Mouse (Mus musculus) layer of hippocampus, postnatal 14 days (tissue): Measurements from ENCODE around the gene 1500009L16Rik. TPM values are rescaled to one million over a fixed set of nuclear protein-coding genes. Genes with fewer than 3 reads are reported as not detected.
A peak's percentile ranks its signal among the peaks of the same experiment; 100 is the strongest.

Experiments
- DNase-seq, 2 experiments: peaks; one replicate each; pipeline ENCODE4 v3.0.0; 2021 to 2022; ENCODE audit warnings: low spot score in 2 of 2, mixed read lengths in 1 of 2
- long read RNA-seq, 2 experiments: library from polyadenylated mRNA; stranded (forward); transcript quantifications; one replicate each; pipeline ENCODE4 v2.0.0; 2021
- total RNA-seq, 2 experiments: library from RNA; stranded (reverse); gene quantifications; 2 replicates each; pipeline ENCODE4 v1.2.3; 2021

1500009L16Rik gene
- 10 to 100 TPM; 22.7 to 25.6 TPM for total RNA-seq
- long read RNA-seq, experiment 1, transcript 1500009L16Rik-201 (6 exons, 1,194 nt), result major isoform, 9 of 11 reads
- long read RNA-seq, experiment 1, partial matches to known transcripts, result 0 of 11 reads
- long read RNA-seq, experiment 1, other reads (novel, unspliced or antisense), result 2 of 11 reads
- long read RNA-seq, experiment 2, transcript 1500009L16Rik-201 (6 exons, 1,194 nt), result major isoform, 23 of 26 reads
- long read RNA-seq, experiment 2, partial matches to known transcripts, result 0 of 26 reads
- long read RNA-seq, experiment 2, other reads (novel, unspliced or antisense), result 3 of 26 reads

DNA sequence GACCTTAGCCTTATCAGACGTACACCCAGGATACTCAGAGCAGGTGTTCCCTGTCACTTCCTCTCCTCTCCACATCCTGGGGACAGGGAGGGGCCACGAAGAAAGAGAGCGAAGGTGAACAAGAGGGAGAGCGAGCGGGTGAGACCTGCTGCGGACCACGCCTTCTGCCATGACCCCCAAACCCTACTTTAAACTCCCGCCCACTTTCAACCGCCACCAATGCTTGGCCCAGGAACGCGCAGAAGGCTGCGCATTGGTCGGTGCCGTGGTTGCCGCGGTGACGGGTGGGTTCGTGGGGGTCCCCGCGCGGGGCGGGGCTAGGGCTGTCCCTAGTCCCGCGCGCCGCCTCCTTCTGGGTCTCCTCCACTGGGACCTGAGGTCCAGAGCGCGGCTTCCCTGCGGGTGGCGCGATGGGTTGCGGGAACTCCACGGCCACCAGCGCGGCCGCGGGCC, at the start of gene 1500009L16Rik:
1500009L16Rik (plus strand) TSS at position 287 of the 453 bp plus-strand sequence.
- DNase-seq, result peak; percentile 64 to 76

DNA sequence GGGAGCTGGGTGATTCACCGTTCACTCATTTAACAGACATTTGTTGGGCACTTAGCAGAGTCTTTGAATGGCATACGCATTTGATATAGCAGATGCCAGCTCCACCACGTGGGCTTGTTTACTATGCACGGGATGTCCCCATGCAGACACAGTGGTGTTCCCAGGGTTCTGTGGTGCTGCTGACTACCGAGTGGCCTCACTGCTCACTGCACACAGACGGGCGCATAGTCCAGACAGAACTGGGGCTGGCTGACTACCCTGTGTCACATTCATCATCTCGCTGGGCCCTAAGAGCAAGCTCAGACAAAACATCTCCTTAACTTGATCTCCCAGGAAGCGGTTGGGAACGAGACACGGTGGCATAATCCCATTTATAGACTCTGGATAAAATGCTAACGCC, 41.3 kb upstream of the 1500009L16Rik start:
- peak; percentile 4 to 7 for DNase-seq

DNA sequence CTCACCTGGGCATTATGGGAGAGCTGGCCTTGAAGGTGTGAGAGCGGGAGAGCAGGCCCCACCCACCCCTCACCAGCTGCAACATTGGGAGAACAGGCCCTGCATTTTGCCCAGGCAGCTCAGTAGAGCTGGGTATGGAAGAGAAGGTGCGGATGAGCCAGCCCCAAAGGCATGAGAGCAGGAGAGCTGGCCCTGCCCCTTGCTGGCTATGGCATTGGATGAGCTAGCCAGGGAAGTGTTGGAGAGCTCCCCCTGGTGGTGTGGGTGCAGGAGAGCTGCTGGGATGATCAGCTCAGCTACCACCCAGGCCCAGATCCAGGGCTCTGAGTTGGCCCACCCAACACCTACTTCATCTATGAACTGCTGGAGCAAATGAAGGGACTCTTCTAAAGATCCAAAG, 34.5 kb upstream of the 1500009L16Rik start:
- DNase-seq, result no peak

DNA sequence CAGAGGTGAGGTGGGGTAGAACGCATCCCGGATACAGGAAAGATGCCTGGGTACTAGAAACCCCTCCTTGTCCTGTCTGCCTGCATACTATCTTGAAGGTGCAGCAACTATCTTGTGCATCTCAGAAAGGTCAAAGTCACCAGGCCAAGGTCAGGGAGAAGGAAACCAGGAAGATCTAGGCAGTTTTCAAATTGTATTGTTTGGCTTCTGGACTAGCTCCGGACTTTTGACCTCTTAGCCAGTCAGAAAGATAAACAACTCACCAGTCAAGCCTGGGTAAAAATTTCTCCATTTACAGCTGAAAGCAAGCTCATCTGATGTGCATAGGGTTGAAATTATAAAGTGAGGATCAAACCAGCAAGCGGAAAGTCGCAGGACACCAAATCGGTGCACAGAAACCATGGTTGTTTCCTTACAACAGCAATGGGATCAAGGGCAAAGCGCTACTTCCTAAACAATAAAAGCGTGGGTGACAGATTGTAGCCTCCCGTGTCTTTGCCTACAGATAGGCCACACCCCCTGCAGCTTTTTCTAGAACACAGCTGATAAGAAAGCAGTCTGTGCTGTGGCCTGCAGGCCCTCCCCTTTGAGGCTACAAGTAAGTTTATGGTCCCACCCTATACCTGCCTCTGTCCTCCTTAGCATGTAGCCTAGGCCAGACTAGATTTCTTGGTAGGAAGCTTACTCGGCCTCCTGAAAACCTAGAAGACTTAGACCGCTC, 30.3 kb upstream of the 1500009L16Rik start:
- DNase-seq, result no peak

DNA sequence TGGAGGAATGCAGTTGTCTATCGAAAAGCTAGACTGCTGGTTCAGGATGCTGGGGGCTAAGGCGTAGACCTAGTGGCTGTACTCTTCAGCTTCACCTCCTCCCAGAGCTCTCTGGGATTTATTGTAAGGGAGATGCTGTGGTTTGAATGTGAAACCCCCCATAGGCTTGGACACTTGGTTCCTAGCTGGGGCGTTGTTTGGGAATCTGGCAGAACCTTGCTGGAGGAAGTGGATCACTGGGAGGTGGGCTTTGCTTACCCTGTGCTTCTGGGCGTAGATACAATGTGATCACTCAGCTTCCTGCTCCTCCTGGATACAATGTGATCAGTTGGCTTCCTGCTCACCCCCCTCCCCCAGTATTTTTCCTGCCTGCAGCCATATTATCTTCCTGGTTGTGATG, 26.4 kb upstream of the 1500009L16Rik start:
- DNase-seq, result no peak

DNA sequence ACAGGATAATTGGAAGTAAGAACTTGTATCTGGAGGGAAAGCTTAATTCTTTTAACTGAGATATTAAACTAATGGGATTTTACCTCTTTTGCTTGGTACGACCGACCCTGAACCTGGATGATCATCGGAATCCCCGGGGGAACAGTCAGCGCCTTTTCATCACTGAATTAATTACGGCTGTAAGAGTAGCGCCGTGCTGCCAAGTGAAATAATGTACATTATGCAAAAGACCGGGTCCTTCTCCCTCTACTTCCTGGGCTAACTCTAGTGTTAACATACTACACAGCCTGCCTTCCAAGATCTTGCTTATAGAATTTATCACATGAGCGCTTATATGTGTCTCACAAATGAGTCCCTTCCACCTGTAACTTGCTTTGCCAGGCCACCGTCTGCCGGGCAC, 16.0 kb upstream of the 1500009L16Rik start:
- DNase-seq, result no peak

DNA sequence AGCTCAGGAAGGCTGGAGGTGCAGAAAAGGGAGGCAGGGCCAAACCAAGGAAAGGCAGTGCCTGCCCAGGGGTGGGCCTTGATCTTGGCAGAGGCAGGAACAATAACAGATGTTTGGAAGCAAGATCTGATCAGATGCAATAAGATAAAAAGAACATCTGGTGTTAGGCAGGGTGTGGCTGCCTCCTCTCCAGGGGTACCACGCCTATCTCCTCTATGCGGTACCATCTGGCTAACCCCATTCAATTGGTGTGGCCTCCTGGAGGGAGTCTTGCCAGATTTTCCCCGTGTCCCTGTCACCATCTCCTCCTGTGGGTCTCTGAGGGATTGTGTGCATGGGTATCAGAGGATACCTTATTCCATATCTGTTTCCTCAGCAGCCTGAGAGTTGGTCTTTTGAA, 12.7 kb upstream of the 1500009L16Rik start:
- no peak for DNase-seq

DNA sequence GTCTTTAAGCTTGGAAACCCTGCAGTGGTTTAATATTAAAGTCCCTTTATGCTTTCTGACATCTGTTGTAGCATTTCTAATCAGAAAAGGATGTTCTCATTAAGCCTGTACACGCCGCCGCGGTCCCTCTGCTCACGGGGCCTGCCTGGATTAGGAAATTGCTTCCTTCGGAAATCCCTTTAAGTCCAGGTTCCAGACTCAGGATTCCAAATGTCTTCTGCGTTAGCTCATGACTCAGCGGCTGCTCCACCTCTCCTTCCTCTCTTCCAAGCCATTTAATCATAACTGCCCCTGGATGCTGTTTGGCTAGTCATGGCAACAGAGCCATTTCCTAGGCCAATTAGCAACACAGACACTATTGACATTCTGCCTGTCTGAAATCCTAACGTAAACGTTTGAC, 10.9 kb upstream of the 1500009L16Rik start:
- DNase-seq, result no peak

DNA sequence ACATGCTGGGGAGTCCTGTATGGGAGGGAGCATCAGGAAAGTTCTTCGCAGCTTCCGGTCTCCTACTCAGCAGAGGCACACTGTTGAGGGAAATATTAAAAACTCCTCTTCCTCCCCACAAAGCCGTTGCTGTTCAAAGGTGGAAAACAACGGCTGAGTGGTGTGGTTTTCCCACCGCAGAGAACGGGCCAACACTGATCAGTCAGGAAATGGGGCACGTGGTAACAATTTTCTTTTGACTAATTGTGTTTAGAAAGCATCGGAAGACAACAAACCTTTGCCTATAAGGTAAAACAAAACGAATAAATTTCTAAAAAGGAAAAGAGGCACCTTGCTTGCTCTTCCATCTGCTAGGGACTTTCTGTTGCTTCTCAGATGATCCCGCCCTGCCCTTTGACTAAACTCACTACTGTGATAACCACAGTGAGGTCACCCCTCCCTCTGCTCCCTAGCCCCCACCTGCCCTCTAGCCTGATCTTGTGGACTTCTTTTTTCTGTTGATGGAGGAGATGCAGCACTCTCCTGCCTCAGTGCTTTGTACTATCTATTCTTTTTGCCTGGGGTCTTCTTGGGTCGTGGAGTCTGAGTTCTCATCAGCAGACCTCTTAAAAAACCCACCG, 3.7 kb upstream of the 1500009L16Rik start:
- no peak for DNase-seq

DNA sequence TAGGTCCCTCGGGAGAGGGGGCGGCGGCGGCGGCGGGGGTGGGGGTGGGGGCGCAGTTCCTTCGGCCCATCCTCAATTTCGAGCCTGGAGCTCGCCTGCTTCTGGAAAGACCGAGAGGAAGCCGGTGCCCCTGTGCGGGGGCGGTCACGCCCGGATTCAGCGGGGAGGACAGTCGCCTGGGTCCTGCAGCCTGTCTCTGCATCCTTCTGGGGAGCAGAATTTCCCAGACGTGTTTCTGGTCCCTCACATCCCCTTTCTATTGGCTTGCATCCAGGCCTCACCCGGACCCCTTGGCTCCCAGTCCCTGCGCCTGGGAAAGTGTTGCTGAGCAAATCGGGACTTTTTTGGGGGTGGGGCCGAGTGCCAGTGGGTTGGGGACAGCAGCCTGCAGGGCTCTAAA, 390 bp downstream of the 1500009L16Rik start:
- peak; percentile 12 to 24 for DNase-seq

DNA sequence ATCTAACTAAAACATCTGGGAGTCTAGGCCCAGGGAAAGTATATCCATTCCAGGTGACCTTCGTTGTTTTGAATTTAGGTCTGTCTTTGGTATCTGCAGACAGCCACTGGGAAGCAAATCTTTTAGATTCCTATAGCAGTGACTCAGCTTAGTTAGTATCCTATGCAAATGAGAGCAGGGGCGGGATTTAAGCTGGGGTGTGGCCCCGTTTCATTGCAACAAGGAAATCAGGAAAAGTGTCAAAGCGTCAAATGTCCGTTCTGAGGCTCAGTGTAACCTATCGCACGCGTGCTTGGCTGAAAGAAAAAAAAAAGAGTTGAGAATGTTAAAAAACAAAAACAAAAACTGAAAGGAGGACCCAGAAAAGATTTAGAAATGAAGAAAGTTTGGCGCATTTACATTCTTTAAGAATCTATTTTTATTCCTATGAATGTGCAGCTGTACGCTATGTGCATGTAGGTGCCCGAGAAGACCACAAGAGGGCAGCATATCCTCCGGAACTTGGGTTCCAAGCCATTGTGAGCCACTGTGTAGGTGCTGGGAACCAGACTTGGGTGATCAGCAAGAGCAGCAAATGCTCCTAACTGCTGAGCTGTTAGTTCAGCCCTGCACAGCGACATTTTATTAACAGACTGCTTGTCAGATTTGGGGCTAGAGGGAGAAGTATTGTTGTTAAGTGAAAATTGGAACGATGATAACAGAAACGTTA, 1.8 kb downstream of the 1500009L16Rik start:
- no peak for DNase-seq

DNA sequence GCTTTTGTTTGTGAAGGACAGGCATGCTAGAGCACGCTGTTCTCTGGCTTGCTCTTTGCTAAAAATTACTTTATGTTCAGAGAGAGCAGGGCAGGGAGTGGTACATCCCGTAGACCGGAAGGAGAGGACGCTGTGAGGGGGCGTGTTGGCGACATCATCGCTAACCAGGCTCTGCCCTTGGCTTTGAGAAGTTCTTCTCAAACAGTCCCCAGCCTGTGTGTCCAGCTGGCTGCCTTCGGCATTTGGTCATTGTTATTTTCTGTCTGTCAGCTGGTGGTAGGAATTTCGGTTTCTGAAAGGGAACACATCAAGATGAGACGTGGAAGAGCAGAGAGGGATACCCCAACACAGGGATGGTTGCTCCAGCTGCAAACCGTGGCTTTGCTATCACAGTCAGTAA, 3.5 kb downstream of the 1500009L16Rik start:
- DNase-seq, result no peak

DNA sequence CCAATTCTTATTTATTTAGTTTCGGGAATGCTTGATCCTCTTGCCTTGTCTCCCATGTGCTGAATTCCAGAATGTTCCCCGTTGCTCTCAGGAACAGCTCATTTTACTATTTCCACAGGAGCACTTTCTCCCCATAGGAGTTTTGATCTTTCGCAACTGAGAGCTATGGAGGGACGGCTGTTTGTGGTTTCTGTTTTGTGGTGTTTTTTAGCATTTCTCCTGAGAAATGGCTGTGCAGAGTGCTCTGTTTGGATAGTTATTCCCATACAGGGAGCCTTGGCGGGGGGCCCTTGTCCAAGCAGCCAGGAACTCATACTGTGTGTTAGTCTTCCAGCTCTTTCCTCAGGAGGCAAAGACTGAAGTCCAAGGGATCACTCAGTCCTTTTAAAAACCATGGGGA, 5.2 kb downstream of the 1500009L16Rik start:
- no peak for DNase-seq

DNA sequence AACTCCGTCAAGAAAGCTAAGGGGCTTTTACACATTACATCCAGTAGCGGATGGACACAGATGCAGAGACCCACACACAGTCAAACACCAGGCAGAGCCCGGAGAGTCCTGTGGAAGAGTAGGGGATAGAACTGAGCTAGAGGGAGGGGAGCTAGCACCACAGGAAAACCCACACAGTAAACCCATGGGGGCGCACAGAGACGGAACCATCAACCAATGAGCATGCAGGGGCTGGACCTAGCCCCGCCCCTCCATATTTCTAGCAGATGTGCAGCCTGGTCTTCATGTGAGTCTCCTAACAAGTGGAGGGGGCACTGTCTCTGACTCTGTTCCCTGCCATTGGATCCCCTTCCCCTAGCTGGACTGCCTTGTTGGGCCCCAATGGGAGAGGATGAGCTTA, 5.9 kb downstream of the 1500009L16Rik start:
- DNase-seq, result no peak

DNA sequence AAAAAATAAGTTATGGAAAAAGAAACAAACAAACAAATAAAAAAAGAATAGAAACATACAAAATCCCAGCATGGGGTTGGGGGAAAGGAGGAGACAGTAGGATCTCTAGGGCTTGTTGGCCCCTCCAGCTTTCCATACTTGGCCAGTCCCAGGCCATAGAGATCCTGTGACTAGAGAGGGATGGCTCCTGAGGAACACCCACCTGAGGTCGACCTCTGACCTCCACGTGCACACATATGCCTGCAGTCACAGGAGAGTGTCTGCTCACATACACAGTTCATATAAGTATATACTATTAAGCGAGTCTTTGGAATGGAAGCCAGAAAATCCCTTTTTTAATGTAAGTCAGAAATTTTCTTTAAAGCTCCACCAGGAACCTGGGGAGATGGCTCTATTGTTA, 6.4 kb downstream of the 1500009L16Rik start:
- DNase-seq, result no peak

DNA sequence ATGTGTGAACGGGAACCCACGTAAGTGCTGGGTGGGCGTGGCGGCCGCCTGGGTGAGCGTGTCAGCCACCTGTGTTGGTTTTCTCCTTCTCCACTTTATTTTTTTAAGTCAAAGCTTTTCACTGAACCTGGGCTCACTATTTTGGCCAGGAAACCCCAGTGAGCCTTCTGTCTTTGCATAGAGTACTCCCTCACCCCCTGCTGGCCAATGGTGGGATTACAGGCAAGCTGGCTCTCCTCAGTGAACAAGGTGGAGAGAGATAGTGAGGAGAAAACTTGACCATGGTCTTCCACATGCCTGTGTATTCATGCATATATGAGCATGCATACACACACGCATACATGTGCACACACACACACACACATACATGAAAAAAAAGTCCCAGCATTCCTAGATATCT, 6.8 kb downstream of the 1500009L16Rik start:
- peak; percentile 84 to 87 for DNase-seq

DNA sequence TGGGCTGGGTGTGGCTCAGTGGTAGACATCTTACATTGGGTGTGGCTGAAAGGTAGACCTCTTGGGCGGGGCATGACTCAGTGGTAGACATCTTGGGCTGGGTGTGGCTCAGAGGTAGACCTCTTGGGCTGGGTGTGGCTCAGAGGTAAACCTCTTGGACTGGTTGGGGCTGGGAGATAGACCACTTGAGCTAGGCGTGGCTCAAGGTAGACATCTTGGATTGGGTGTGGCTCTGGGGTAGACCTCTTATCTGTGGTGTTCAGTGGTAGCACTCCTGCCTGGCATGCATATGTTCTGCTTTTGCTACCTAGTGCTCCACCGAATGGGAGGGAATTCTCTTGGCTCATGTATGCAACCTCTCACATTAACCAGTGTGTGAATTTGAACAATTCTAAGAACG, 11.1 kb downstream of the 1500009L16Rik start:
- no peak for DNase-seq

DNA sequence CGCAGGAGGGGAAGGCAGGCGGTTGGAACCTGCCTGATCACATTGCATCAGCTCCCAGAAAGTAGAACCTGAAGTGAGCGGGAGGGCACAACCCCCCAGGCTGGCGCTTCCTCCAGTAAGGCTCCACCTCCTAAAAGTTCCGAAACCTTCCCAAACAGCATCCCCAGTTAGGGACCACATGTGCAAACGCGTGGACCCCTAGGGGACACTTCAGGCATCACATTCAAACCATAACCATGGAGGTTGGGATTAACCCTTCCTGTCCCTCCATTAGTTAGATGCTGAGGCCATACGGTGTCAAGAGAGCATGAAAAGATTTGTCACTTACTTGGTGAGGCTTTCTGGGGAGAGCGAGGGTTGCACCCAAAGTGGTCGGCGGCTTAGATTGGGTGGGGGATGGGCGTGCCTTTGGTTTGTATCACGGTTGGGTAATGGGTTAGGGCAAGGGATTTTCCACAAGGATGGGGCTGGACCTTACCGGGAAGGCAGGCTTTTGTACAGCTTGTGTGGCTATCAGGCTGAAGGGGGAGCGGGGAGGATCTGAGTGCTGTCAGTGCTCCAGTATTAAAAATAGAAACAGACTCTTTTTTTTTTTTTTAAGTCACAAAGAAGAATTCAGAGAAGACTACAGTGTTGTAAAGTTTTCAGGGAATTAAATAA, 16.5 kb downstream of the 1500009L16Rik start:
- DNase-seq, result no peak

DNA sequence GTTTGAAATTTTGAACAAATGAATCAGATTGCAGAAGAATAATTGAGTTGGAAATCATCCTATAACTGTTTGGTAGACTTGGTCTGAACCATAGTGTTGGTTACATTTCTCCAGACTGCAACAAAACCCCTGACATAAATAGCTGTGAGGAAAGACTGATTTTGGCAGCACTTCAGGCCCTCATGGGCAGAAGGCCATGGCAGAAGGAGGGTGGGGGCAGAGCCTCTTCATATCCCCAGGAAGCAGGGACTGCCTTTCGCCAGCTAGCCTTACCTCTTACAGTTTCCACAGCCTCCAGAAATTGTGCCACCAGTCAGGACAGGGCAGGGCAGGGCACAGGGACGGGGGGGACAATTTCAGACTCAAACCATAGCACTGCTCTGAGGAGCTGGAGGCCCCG, 22.0 kb downstream of the 1500009L16Rik start:
- DNase-seq, result no peak

DNA sequence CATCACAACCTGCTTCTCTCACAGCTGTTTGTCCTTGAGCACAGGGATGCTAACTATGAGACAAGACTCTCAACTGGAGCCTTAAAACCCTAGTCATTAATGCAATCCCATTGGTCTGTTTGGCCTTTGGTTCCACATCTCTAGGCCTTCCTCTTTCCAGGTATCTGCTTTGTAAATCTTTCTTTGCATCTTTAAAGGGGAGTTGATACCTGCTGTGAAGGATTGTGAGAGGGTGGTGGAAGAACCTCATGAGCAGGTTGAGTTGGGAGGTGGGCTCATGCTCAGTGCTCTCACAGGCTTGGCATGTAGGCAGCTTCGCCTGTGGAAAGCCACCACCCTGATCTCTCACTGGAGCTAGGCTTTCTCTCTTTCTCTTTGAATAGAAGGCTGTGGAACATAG, 30.4 kb downstream of the 1500009L16Rik start:
- no peak for DNase-seq

DNA sequence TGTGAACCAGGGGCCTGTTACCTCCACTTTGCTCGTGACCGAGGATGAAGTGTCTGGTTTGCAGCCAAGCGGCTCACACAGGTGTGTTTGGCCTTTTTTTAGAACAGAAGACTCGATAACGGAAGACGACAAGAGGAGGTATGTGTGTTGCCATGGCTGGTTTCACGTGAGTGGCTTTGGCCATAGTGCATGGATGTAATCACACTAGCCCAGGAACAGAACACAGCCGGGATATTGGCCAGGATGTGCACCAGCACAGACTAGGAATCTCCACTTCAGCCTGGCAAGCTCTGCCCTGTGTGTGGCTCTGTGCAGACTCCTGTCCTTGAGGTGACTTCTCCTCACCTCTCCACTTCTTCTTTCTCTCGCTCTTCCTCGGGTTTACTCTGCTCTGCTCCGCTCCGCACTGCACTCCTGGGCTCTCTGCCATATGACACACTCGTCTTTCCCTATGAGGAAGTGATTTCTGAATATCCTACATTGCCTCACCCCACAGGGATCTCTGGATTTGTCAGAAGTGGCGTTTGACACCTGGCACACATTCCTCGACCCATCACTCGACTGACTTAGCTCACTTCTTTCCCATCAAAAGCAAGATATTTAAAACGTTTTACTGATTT, 34.8 kb downstream of the 1500009L16Rik start:
- DNase-seq, result no peak
